Mouse (Mus musculus) MEL (cell line): ENCODE data around the gene Efhd2. TPM values are rescaled to one million over a fixed set of nuclear protein-coding genes. Genes with fewer than 3 reads are reported as not detected.

Experiments
- DNase-seq: peaks from one replicate; pipeline ENCODE4 v3.0.0; 2011; ENCODE audit warnings: low read depth, low spot score
- H3K27ac ChIP-seq: 2 replicates; pipeline ENCODE4 v1.5.1; 2012; ENCODE audit warnings: low read depth, mild to moderate bottlenecking, control low read depth, low read length, moderate library complexity; ENCODE audit not compliant: control insufficient read depth
- H3K27me3 ChIP-seq, 2 experiments: fragments of 150-350 bp in 1 of 2; sonication (generic) in 1 of 2; 2 replicates each; pipeline ENCODE4 v1.6.1; 2012; ENCODE audit warnings: low read length in 2 of 2, mild to moderate bottlenecking in 2 of 2, improper control_type of control experiment in 1 of 2, moderate library complexity in 1 of 2; ENCODE audit not compliant: insufficient read depth in 2 of 2, control insufficient read depth in 1 of 2
- H3K36me3 ChIP-seq, 2 experiments: 2 replicates each; pipeline ENCODE4 v1.6.1; 2012 to 2014; ENCODE audit warnings: low read length in 2 of 2, improper control_type of control experiment in 1 of 2, inconsistent platforms in 1 of 2, mild to moderate bottlenecking in 1 of 2; ENCODE audit not compliant: insufficient read depth in 2 of 2, control insufficient read depth in 1 of 2
- H3K4me1 ChIP-seq, 2 experiments: fragments of 150-350 bp in 1 of 2; sonication (generic) in 1 of 2; 2 replicates each; pipeline ENCODE4 v1.6.1; 2012; ENCODE audit warnings: low read length in 2 of 2, improper control_type of control experiment in 1 of 2, mild to moderate bottlenecking in 1 of 2; ENCODE audit not compliant: insufficient read depth in 2 of 2, control insufficient read depth in 1 of 2
- H3K4me3 ChIP-seq, 2 experiments: fragments of 150-350 bp in 1 of 2; sonication (generic) in 1 of 2; 2 replicates each; pipeline ENCODE4 v1.5.1; 2012; ENCODE audit warnings: low read depth in 2 of 2, low read length in 2 of 2, mild to moderate bottlenecking in 2 of 2, moderate library complexity in 2 of 2, control low read depth in 1 of 2, improper control_type of control experiment in 1 of 2; ENCODE audit not compliant: control insufficient read depth in 1 of 2, insufficient read depth in 1 of 2
- H3K79me2 ChIP-seq: 2 replicates; pipeline ENCODE4 v1.6.1; 2012; ENCODE audit warnings: mild to moderate bottlenecking, low read length, moderate library complexity; ENCODE audit not compliant: control insufficient read depth, poor library complexity, insufficient read depth
- H3K9ac ChIP-seq: 2 replicates; pipeline ENCODE4 v1.6.1; 2012; ENCODE audit warnings: low read depth, mild to moderate bottlenecking, control low read depth, low read length, moderate library complexity; ENCODE audit not compliant: control insufficient read depth, poor library complexity, severe bottlenecking
- H3K9me3 ChIP-seq: fragments of 150-350 bp; sonication (generic); replicated peaks from 2 replicates; pipeline ENCODE4 v1.6.1; 2012; ENCODE audit warnings: mild to moderate bottlenecking, low read length, improper control_type of control experiment, moderate library complexity; ENCODE audit not compliant: insufficient read depth
- CHD1 ChIP-seq: IDR thresholded peaks from 2 replicates; pipeline ENCODE4 v1.6.1; 2012; ENCODE audit warnings: low read depth, mild to moderate bottlenecking, inconsistent platforms, low read length, improper control_type of control experiment
- CHD2 ChIP-seq: IDR thresholded peaks from 2 replicates; pipeline ENCODE4 v1.6.1; 2011; ENCODE audit warnings: low read length, improper control_type of control experiment
- ETS1 ChIP-seq: IDR thresholded peaks from 2 replicates; pipeline ENCODE4 v1.6.1; 2012; ENCODE audit warnings: low read depth, mild to moderate bottlenecking, inconsistent platforms, low read length, improper control_type of control experiment, moderate library complexity
- GABPA ChIP-seq: IDR thresholded peaks from 2 replicates; pipeline ENCODE4 v1.6.1; 2012; ENCODE audit warnings: low read depth, mild to moderate bottlenecking, inconsistent platforms, low read length, improper control_type of control experiment, moderate library complexity
- GATA1 ChIP-seq: IDR thresholded peaks from 2 replicates; pipeline ENCODE4 v1.6.1; 2011; ENCODE audit warnings: low read depth, low read length, improper control_type of control experiment
- HCFC1 ChIP-seq: IDR thresholded peaks from 2 replicates; pipeline ENCODE4 v1.6.1; 2012; ENCODE audit warnings: low read depth, mild to moderate bottlenecking, inconsistent platforms, low read length, improper control_type of control experiment, moderate library complexity
- JUND ChIP-seq: IDR thresholded peaks from 2 replicates; pipeline ENCODE4 v1.6.1; 2011; ENCODE audit warnings: low read depth, mild to moderate bottlenecking, improper control_type of control experiment, low read length
- KAT2A ChIP-seq: conservative IDR thresholded peaks from 2 replicates; pipeline ENCODE4 v1.6.1; 2012; ENCODE audit warnings: low read depth, low read length, improper control_type of control experiment, inconsistent platforms
- MAFK ChIP-seq: IDR thresholded peaks from 2 replicates; pipeline ENCODE4 v1.6.1; 2011; ENCODE audit warnings: low read depth, mild to moderate bottlenecking, low read length, improper control_type of control experiment, borderline replicate concordance
- MAX ChIP-seq: IDR thresholded peaks from 2 replicates; pipeline ENCODE4 v1.6.1; 2011; ENCODE audit warnings: low read length, improper control_type of control experiment
- MAZ ChIP-seq: IDR thresholded peaks from 2 replicates; pipeline ENCODE4 v1.6.1; 2012; ENCODE audit warnings: low read depth, mild to moderate bottlenecking, inconsistent platforms, low read length, improper control_type of control experiment
- MXI1 ChIP-seq: IDR thresholded peaks from 2 replicates; pipeline ENCODE4 v1.6.1; 2011; ENCODE audit warnings: mild to moderate bottlenecking, low read depth, low read length, improper control_type of control experiment
- MYB ChIP-seq: IDR thresholded peaks from 2 replicates; pipeline ENCODE4 v1.6.1; 2011; ENCODE audit warnings: mild to moderate bottlenecking, low read depth, low read length, improper control_type of control experiment
- MYC ChIP-seq: IDR thresholded peaks from 2 replicates; pipeline ENCODE4 v1.6.1; 2011; ENCODE audit warnings: low read depth, mild to moderate bottlenecking, low read length, improper control_type of control experiment, moderate library complexity
- NRF1 ChIP-seq: IDR thresholded peaks from 2 replicates; pipeline ENCODE4 v1.6.1; 2014; ENCODE audit warnings: low read depth, mild to moderate bottlenecking, inconsistent platforms, low read length, improper control_type of control experiment, moderate library complexity; ENCODE audit not compliant: poor library complexity, insufficient read depth, severe bottlenecking
- POLR2A ChIP-seq, 2 experiments: IDR thresholded peaks; 2 replicates each; pipeline ENCODE4 v1.6.1; 2011 to 2012; ENCODE audit warnings: low read length in 2 of 2, mild to moderate bottlenecking in 2 of 2, control low read depth in 1 of 2, improper control_type of control experiment in 1 of 2, low read depth in 1 of 2, moderate library complexity in 1 of 2; ENCODE audit not compliant: control insufficient read depth in 1 of 2, insufficient read depth in 1 of 2, poor library complexity in 1 of 2
- POLR2AphosphoS2 ChIP-seq: IDR thresholded peaks from 2 replicates; pipeline ENCODE4 v1.6.1; 2011; ENCODE audit warnings: low read length, improper control_type of control experiment
- SIN3A ChIP-seq: IDR thresholded peaks from 2 replicates; pipeline ENCODE4 v1.6.1; 2012; ENCODE audit warnings: low read length, improper control_type of control experiment, inconsistent platforms
- SMC3 ChIP-seq: IDR thresholded peaks from 2 replicates; pipeline ENCODE4 v1.6.1; 2011; ENCODE audit warnings: low read depth, low read length, improper control_type of control experiment
- TCF12 ChIP-seq: IDR thresholded peaks from 2 replicates; pipeline ENCODE4 v1.6.1; 2014; ENCODE audit warnings: low read depth, mild to moderate bottlenecking, inconsistent platforms, low read length, improper control_type of control experiment, moderate library complexity
- UBTF ChIP-seq: IDR thresholded peaks from 2 replicates; pipeline ENCODE4 v1.6.1; 2012; ENCODE audit warnings: low read depth, mild to moderate bottlenecking, inconsistent platforms, low read length, improper control_type of control experiment, moderate library complexity, borderline replicate concordance; ENCODE audit not compliant: insufficient read depth
- USF2 ChIP-seq, 2 experiments: IDR thresholded peaks; 2 replicates each; pipeline ENCODE4 v1.6.1; 2011 to 2012; ENCODE audit warnings: improper control_type of control experiment in 2 of 2, low read length in 2 of 2, borderline replicate concordance in 1 of 2, inconsistent platforms in 1 of 2, low read depth in 1 of 2, mild to moderate bottlenecking in 1 of 2; ENCODE audit not compliant: insufficient read depth in 1 of 2
- ZC3H11A ChIP-seq: IDR thresholded peaks from 2 replicates; pipeline ENCODE4 v1.6.1; 2012; ENCODE audit warnings: low read depth, mild to moderate bottlenecking, inconsistent platforms, low read length, improper control_type of control experiment
- ZKSCAN1 ChIP-seq: IDR thresholded peaks from 2 replicates; pipeline ENCODE4 v1.6.1; 2012; ENCODE audit warnings: low read depth, mild to moderate bottlenecking, inconsistent platforms, low read length, improper control_type of control experiment, moderate library complexity
- ZNF384 ChIP-seq: IDR thresholded peaks from 2 replicates; pipeline ENCODE4 v1.6.1; 2012; ENCODE audit warnings: low read depth, mild to moderate bottlenecking, inconsistent platforms, low read length, improper control_type of control experiment
- polyA plus RNA-seq, 2 experiments: library from polyadenylated mRNA; stranded (reverse) in 1 of 2; unstranded in 1 of 2; fragments of >175 nt in 1 of 2; fragments of >200 nt in 1 of 2; gene quantifications; 2 replicates each; pipeline versions ENCODE4 v1.2.1 to v1.2.4; 2012; ENCODE audit warnings: low replicate concordance in 2 of 2, low read depth in 1 of 2; ENCODE audit not compliant: insufficient read length in 2 of 2, insufficient read depth in 1 of 2, missing spikeins in 1 of 2
- total RNA-seq: library from RNA; depleted of rRNA; stranded (reverse); fragments of 300-350 nt; gene quantifications from 2 replicates; pipeline ENCODE4 v1.2.3, GENCODE M21; 2012

Gene Efhd2
- total and polyA plus RNA-seq, 3 experiments: 32.4 to 79.1 TPM; not detected in 1

DNA sequence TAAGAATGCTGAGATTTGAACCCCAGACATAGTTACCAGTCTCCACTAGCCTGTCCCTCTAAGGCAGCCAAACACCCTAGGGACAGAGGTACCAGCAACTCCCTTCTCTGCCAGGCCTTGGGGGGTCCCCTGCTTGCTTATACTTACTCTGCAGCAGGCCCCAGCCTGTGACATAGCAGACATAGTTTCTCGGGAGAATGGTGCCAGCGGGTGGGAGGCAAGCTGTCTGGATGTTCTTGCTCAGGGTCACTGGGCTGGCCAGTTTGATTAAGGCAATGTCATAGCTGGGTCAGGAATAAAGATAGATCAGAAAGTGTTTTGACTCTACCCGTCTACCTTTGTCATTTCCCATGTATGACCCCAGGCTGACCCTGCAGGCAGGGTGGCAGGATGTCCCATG, 53.5 kb downstream of the Efhd2 start:
- no peak overlapping the region for H3K27ac ChIP-seq
- no peak overlapping the region for H3K4me3 ChIP-seq
- H3K9ac ChIP-seq: no peak overlapping the region
- no peaks in the 10 kb centered on the region for H3K4me1 ChIP-seq
- DNase-seq: no peak
- H3K36me3 ChIP-seq: no peaks in the 10 kb centered on the region
- H3K9me3 ChIP-seq: no peaks in the 10 kb centered on the region
- no peaks in the 10 kb centered on the region for H3K79me2 ChIP-seq
- no peaks in the 10 kb centered on the region for H3K27me3 ChIP-seq
- TF ChIP-seq POLR2AphosphoS2 (no peak), SMC3 (no peak), JUND (no peak), GATA1 (no peak), MYB (no peak), SIN3A (no peak), MAFK (no peak), MXI1 (no peak), POLR2A (IDR thresholded peaks at IDR 0.05; ENCODE audit: control insufficient read depth in 1 of 2, insufficient read depth in 1 of 2, low read depth in 1 of 2, low read length in 2 of 2, poor library complexity in 1 of 2) (no peak), TCF12 (no peak), MAX (no peak), UBTF (no peak), CHD2 (no peak), GABPA (no peak), MYC (no peak), HCFC1 (no peak), KAT2A (no peak)

DNA sequence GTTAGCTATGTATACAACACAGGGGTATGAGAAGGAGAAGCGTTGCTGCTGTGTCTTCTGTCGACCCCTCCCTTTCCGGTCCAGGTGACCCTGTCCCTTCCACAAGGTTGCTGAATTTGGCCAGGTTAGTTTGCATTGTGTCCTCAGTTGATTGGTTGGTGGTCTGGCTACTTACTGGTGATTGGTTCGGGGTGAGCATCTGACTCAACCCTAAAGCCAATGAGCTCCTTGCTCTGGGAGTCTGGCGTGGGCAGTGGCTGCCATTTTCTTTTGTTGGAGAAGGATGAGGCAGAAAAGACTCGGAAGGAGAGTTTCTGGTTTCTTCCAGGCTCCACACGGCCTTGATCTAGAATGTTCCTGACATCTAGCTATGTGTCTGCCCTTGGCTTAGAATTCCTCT, 55.4 kb downstream of the Efhd2 start:
- no peak overlapping the region for H3K9ac ChIP-seq
- H3K79me2 ChIP-seq: no peaks in the 10 kb centered on the region
- no peaks in the 10 kb centered on the region for H3K36me3 ChIP-seq
- no peak for DNase-seq
- no peaks in the 10 kb centered on the region for H3K9me3 ChIP-seq
- H3K27ac ChIP-seq: no peak overlapping the region
- no peak overlapping the region for H3K4me3 ChIP-seq
- no peaks in the 10 kb centered on the region for H3K4me1 ChIP-seq
- TF ChIP-seq ZKSCAN1: no peak
- TF ChIP-seq MYC: no peak
- TF ChIP-seq ZC3H11A: no peak
- TF ChIP-seq ETS1: no peak
- TF ChIP-seq SIN3A: no peak
- no peak for TF ChIP-seq MXI1
- no peak for TF ChIP-seq POLR2AphosphoS2
- TF ChIP-seq KAT2A: no peak
- TF ChIP-seq JUND: no peak
- no peak for TF ChIP-seq USF2 (IDR thresholded peaks at IDR 0.05; ENCODE audit: borderline replicate concordance in 1 of 2, insufficient read depth in 1 of 2, low read depth in 1 of 2, low read length in 2 of 2)
- TF ChIP-seq MAZ: no peak
- TF ChIP-seq CHD1: no peak
- no peak for TF ChIP-seq ZNF384
- no peak for TF ChIP-seq NRF1
- TF ChIP-seq MAX: no peak
- no peak for TF ChIP-seq MAFK
- H3K27me3 ChIP-seq: no peaks in the 10 kb centered on the region
